Mouse (Mus musculus): Measurements from ENCODE around the gene Ptafr.
"Not testable (repeated sequence)": the region's sequence is repeated elsewhere in the genome, so short reads cannot be mapped to it uniquely, and the experiment has no call there.

Ptafr gene

DNA sequence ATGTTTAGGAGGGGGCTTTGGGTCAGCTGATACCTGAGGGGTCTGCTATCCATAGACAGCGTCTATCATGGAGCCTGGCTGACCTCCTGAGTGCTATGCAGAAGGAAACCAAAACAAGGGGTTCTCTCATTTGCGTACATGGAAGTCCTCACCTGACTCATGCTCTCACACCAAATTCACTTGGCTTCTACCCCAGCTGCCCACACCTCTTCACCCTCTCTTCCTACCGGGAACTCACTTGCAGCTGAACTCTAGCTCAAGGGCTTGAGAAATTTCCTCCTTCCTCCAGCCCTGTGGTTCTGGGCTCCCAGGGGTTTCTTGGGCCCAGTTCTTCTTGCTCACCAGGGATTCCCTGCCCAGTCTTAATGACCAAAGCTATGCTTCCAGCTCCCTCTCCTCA is 606 bp upstream of the Ptafr start:
- no peak for DNase-seq (ENCODE audit: low read depth)

DNA sequence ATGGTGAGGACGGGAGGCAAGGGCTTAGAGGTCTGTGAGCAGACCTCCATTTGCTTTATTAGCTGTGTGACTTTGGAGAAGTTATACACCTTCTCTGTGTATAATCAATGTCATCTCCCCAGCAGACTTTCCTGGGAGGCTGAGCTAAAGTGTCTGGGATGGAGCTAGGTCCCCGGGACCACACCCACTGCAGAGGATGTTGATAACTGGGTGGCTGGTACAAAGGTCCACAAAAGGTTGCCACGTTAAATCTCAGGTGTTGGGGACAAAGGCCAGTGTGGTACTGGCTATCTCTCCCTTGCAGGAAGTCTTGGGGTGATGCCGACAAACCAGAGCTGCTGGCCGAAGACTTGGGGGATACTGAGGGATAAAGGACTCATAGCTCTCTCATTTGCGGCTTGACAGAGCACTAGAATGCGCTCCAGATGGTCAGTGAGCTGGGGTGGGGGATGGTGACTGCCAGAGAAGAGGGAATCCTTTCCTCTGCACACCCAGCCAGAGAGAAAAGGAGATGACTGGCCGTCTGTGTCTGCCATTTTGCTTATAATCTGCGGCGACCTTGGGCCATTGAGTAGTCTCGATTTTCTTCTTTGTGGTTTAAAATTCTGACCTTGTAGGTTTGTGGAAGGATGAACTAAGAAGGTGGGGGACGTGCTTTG is 1.4 kb downstream of the Ptafr start:
- no peak for DNase-seq (ENCODE audit: low read depth)

DNA sequence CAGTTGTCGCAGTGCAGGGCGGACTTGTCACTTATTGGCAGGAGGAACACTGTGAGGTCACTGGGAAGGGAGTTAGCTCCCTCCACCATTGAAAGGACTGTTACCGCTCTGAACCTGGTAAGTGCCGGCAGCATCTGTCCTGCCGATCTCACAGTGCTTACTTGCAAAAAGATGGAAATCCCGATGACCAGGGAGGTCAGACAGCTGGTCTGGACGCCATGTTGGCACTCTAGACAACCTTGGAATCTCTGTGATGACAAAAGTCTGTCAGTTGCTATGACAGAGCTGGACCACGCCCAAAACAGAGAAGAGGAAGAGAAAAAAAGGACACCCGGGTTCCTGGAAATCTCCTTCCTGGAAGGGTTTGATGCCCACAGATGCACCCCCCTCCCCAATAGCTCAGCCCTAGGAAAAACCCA is 3.5 kb downstream of the Ptafr start:
- no peak for DNase-seq (ENCODE audit: low read depth)

DNA sequence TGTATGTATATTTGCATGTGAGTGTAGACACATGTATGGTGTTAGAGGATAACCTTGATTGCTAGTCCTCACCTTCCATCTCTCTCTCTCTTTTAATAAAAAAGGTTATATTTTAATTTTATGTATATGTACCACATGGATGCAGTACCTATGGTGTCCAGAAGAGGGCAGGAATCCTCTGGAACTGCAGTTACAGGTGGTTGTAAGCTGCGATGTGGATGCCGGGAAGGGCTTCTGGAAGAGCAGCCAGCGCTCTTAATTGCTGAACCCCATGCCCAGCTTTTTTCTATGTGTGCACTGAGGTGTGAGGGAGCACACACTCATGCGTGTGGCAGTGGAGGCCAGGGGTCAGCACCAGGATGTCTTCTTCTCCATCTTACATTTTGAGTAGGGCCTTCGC is 5.2 kb downstream of the Ptafr start:
- DNase-seq (ENCODE audit: low read depth) = no peak

DNA sequence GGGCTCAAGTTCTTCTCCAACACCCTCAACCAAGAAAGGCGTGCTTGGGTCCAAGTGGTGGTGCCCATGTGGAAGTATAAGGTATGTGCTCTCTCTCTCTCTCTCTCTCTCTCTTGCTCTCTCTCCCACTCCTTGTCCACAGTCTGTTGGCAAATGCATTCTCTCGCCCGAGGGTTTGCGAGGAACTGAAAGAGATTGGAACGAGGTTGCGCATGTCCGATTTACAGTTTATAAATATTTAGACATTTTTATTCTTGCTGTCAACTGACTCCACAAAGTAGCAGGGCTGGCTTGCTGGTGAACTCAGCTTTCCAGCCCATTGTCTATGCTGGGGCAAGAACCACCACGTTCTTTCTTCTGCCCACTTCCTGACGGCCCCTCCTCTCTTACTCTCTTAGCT is 7.3 kb downstream of the Ptafr start:
- no peak for DNase-seq (ENCODE audit: low read depth)

DNA sequence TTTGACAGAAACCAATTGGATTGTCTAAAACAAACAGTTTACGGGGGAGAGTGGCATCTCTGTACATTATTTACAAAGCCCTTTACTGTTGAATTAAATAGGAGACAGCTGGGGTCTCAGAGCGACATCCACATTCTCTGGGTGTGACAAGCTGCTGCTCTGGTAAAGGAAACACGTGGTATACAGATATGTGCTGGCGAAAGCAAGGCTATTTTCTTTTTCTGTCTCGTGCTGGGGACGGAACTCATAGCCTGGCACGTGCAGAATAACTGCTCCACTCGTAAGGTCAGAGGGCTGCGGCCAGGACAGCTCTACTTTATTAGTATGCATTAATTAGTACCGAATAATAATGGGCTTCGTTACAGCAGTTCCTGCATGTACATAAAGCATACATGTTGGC is 9.5 kb downstream of the Ptafr start:
- no peak for DNase-seq (ENCODE audit: low read depth)

DNA sequence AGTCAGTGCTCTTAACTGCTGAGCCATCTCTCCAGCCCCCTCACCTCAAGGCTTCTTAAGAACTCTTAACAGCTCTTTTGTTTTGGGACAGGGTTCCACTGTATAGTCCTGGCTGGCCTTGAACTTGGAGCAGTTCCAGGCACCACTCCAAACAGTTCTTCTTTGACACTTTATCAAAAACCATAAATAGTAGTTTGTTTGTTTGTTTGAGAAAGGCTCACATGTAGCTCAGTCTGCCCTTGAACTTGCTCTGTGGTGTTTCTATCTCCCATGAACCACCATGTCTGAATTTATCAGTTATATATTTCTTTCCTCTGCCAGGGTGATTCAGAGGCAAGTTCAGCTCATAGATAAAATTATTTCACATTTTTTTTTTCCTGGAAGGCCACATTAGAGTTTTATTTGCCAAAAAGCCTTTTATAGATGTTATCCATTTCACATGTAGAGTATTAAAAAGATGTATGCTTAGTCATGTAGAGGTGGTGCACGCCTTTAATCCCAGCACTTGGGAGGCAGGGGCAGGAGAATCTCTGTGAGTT is 11.0 kb downstream of the Ptafr start:
- DNase-seq (ENCODE audit: low read depth) = no peak

DNA sequence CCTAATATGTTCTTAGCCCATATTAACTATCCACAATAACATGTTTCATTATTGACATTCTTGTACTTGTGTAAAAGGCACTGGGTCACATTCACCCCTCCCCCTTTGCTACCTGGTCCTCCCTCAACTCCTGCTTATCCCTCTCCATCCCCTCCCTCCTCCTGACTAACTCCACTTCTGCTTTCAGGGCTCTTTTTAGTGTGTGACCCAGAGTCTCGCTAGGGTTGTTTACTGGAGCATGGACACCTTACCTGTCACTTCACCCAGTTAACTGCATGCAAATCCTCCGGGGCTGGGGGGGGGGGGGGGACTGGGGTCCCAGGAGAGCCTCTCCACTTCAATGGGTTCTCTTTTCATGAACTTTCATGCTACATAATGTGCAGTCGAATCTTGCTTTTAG is 19.9 kb downstream of the Ptafr start:
- DNase-seq (ENCODE audit: low read depth) = no peak

DNA sequence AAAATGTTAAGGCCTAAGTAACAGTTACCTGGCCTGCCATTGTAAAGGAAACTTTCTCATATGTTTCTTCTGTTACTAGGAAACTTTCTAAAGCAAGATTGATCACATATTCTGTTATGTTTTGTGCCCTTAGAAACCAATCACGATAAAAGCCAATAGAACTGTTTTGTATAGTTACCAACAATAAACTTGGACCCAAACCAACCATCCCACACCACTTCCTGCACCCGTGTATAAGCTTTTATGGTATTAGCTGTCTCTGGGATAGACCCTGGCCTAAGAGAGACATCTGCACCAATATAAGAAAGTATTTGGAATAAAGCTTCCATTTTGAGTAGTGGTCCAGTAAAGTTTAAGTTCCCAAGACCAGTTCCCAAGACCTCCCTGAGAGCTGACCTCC is 21.1 kb downstream of the Ptafr start:
- no peak for DNase-seq (ENCODE audit: low read depth)

DNA sequence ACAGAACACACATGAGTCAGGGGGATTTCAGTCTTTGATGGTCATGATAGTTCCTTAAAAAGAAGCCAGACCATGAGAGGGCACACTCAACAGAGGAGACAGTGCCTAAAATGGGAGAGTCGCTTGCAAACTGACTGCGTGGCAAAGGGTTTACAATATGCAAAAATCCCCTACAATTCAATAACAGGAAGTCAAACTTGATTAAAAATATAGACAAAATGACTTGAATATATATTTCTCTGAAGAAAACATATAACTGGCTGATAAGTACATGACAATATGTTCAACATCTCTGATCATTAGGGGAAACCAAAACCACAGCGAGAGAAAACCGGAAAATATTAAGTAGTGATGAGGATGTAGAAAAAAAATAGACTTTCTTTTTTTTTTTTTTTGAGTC is 22.4 kb downstream of the Ptafr start:
- no peak for DNase-seq (ENCODE audit: low read depth)

DNA sequence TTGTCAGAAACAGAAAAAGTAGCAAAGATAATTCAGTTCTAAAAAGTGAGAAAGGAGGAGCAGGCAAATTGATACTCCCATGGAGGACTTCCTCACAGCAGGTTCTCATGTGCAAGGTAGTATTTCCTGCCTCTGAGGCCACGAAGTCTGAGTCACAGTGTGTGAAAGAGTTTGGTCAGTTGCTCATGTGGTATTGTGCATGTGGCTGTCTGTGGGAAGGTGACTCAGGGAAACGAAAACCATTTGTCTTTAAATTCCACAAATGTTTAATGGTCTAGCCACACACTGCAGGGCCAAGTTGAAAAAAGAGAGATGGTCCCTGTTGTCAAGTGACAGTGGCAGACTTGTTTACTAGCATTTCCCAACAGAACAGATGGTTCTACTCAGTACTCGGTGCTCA is 24.6 kb downstream of the Ptafr start:
- peak; percentile 50 for DNase-seq (ENCODE audit: low read depth)

DNA sequence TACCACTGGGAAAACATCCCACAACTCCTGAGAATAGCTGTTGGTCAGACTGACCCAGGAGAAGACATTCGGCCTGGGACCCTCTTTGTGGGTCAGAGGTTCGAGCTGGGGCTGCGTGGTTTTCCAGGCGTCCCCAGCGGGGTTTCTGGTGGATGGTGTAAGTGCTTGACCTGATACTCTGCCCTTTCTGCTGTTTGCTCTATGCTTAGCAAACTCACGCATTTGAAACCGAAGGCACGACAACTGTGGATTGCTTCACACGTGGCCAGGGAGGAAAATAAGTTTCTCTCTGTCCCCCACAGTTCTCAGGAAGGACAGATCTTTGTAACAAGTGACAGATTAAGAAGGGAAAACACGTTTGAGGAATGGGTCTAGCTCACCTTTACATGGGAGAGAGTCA is 26.8 kb downstream of the Ptafr start:
- no peak for DNase-seq (ENCODE audit: low read depth)

DNA sequence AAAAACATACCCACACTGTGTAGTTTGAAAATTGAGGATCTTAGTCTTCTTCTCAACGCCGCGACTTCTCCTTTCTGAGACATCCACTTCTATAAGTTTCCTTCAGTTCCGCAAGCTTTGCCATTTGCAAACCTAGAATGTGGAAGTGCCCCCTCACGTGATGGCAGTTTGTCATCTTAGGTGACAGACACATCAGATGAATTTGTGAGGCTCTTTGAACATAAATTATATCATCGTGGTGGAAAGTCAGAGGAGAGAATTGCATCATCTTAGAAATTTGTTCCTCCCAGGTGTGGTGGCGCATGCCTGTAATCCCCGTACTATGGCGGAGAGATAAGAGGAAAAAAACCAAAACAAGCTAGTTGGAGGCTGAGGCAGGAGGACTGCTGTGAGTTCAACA is 29.1 kb downstream of the Ptafr start:
- peak; percentile 82 for DNase-seq (ENCODE audit: low read depth)

DNA sequence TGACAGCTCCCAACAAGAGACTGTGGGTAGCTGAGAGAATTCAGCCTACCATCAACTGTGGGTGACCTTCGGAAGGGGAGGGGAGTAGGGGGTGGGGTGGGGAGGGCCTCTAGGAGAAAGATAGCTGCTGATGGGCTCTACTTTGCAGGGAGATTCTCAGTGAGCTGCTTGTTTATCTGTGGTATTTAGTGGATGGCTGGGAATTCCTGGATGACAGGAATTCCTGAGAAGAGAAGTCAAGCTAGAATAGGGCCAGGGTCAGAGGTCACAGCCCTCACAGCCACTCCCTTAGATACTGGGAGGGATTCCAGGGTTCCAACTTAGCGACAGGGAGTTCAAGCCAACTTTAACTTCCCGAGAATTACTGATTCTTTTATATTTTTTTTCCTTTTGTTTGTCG is 30.3 kb downstream of the Ptafr start:
- DNase-seq (ENCODE audit: low read depth) = no peak

DNA sequence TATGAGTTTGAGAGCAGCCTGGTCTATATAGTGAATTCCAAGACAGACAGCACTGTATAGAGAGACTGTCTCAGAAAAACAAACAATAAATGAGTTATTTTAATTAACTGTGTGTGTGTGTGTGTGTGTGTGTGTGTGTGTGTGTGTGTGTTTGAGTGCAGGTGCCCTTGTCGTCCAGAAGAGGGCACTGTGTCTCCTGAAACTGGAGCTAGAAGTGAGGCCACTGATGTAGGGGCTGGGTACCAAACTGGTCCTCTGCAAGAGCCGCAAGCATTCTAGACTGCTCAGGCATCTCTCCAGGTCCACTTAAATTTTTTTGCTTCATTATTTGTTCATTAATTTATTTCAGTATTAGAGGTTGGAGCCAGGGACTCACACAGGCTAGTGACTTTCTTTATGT is 35.0 kb downstream of the Ptafr start:
- DNase-seq (ENCODE audit: low read depth) = no peak

DNA sequence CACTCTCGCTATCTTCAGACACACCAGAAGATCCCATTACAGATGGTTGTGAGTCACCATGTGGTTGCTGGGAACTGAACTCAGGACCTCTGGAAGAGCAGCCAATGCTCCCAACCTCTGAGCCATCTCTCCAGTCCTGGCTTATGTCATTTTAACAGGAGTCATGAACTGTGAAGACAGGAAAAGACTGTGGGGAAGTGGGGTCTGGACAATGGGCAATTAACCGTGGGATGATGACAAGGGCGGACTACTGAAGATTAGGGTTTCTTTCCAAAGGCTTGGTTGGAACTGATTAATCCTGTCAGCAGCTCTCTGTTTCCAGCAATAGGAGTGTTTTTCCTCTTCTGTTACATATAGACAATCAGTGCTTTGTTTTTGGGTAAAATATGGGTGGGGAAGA is 35.9 kb downstream of the Ptafr start:
- DNase-seq (ENCODE audit: low read depth) = no peak

DNA sequence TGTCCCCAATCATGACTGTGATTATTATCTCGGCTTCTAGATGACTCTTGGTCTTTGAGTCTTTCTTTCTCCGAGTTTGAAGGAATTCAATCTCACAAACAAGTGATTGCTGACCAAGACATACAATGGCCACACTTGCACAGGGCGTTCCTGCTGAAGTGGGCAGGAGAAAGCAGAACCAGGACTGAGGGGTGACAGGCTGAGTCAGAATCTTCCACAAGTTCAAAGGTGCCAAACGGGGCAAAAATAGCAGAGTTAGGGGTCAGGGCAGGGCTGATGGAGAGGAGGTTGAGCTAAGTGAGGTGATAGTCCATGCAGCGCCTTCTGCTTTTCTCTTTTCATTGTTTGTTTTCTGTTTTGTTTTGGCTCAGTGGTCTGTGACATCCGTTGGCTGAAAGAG is 36.6 kb downstream of the Ptafr start:
- no peak for DNase-seq (ENCODE audit: low read depth)

DNA sequence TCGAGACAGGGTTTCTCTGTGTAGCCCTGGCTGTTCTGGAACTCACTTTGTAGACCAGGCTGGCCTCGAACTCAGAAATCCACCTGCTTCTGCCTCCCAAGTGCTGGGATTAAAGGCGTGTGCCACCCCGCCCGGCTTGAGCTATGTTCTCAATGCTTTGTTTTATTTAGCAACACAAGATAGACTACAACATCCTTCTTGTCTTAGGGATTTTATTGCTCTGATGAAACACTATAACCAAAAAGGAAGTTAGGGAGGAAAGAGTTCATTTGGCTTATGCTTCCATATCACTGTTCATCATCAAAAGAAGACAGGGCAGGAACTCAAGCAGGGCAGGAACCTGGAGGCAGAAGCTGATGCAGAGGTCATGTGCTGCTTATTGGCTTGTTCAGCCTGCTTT is 37.4 kb downstream of the Ptafr start:
- not testable (repeated sequence) for DNase-seq (ENCODE audit: low read depth)

DNA sequence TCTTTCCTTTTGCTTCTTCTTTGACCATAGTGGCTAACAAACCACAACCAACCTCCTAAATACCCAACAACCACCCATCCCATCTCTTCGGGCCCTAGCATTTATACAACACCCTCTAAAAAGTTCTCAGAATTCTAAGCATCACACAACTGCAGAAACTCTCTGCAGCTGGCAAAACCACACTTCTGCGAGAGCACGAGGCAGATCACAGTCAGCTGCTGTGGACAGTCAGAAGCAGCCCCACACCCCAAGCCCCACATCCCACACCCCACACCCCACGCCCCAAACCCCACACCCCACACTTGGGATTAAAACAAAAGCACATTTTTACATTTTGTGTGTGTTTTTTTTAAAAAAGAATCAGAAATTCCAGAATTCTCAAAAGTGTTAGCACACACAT is 39.6 kb downstream of the Ptafr start:
- no peak for DNase-seq (ENCODE audit: low read depth)

DNA sequence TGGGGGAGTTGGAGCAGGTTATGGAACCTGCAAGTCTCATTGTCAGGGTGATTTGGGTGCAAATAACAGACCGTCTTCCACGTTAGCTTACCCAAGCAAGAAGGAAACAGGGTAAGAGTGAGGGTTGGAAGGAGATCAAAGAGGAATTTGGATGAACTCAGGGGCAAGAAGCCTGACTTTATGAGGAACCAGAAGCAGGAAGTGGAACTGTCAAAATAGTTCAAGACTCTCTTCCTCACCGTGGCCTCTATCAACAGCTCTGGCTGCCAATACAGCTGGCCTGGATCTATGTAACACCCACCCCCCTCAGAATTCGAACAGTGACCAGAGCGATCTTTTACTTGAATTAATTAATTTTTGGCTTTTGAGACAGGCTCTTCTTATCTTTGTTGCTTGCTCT is 41.9 kb downstream of the Ptafr start:
- no peak for DNase-seq (ENCODE audit: low read depth)

DNA sequence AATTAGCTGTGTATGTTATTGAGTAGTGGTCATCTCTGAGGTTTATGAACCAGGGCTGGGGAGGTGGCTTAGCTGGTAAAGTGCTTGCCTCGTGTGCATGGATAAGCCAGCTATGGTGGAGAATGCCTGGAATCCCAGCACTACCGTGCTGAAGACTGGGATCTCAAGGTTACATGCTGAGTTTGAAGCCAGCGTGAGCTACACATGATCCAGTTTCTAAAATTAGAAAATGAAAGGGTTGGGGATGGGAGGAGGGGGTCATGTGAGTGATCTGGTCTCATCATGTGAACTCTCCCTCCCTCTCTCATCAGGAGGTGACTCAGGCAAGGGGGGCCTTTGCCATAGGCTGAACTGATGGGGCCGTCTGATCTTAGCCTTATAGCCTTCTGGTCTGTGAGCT is 44.3 kb downstream of the Ptafr start:
- no peak for DNase-seq (ENCODE audit: low read depth)

DNA sequence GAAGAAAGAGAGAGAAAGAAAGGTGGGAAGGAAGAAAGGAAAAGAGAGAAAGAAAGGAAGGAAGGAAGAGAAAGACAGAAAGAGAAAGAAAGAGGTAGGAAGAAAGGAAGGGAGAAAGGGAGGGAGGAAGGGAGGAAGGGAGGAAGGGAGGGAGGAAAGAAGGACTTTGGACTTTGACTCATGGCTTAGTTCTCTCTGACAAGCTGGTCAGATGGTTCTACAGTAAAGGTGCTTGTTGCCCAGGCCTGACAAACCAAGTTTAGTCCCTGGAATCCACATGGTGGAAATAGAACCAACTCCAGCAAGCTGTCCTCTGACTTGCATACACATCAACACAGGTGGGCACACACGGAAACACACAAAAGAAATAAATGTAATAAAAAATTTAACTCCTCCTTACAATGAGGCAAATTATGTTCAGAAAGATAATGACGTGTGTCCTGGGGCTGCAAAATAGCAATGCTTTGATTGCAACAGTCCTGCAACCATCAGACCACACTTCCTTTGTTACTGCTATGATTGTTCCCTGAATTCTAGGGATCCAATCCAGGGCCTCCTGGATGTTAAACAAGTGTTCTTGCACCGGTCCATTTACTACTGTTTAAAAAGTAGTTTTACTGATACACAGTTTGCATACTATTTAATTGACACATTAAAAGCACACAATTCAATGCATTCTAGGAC is 46.6 kb downstream of the Ptafr start:
- DNase-seq (ENCODE audit: low read depth) = no peak

DNA sequence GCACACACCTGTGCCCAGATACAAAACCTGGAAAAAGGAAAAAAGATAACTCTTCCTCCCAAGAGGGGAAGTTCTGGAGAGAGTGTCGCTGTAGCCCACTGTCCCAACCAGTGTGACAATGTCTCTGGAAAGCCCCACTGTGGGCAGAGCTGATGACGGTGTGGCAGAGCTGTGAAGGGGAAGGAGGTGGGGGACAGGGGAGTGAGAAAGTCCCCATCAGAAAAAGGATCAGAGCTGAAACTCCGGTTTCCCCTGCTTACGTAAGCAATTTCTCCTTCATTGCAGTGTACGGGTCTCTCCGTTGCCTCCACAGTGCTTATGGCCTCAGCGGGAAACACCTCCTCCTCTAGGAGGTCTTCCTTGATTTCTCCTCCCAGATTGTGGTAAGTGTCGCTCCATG is 47.5 kb downstream of the Ptafr start:
- DNase-seq (ENCODE audit: low read depth) = no peak

DNA sequence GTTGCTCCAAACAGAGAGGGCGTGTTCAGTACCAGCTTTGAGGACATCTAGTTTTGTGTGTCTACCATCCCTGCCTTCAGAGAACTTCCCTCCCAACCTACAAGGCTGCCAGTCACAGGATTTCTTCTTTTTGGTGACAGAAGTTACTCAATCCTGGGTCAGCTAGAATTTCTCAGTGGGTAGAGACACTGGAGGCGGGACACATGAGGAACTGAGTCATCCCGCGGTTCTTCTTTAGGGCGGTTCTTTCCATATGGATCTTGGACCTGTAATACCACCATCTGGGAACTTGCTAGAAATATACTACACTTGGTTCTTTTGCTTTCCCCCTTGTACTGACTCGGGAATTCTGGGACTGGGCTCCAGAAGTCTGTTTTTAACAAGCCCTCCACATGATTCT is 54.0 kb downstream of the Ptafr start:
- DNase-seq (ENCODE audit: low read depth) = no peak

Data from c-Kit-positive CD71-negative TER-119-negative erythroid progenitor cells, embryonic 14.5 days (primary cell).